Mouse (Mus musculus) myocyte (in vitro differentiated cells): ENCODE results near the gene Cbarp. TPM values are rescaled to one million over a fixed set of nuclear protein-coding genes. Genes with fewer than 3 reads are reported as not detected.
"Not testable (repeated sequence)": the region's sequence is repeated elsewhere in the genome, so short reads cannot be mapped to it uniquely, and the experiment has no call there.

Experiments
- H3K27me3 ChIP-seq: one replicate; pipeline ENCODE4 v1.6.1; 2011; ENCODE audit not compliant: control insufficient read depth, insufficient read depth, insufficient read length
- H3K36me3 ChIP-seq: one replicate; pipeline ENCODE4 v1.6.1; 2011; ENCODE audit not compliant: control insufficient read depth, insufficient read depth
- H3K4me2 ChIP-seq: one replicate; pipeline ENCODE4 v1.6.1; 2011; ENCODE audit warnings: low read depth, control low read depth
- H3K4me3 ChIP-seq: one replicate; pipeline ENCODE4 v1.5.1; 2011; ENCODE audit warnings: mild to moderate bottlenecking, control low read depth, moderate library complexity
- H3K79me2 ChIP-seq: one replicate; pipeline ENCODE4 v1.6.1; 2011; ENCODE audit not compliant: control insufficient read depth, insufficient read depth
- H3ac ChIP-seq: one replicate; pipeline ENCODE4 v1.6.1; 2011; ENCODE audit not compliant: control insufficient read depth, insufficient read length
- CEBPB ChIP-seq: IDR thresholded peaks from 2 replicates; pipeline ENCODE4 v1.6.1; 2011; ENCODE audit warnings: mild to moderate bottlenecking, moderate library complexity; ENCODE audit not compliant: poor library complexity, insufficient read depth, severe bottlenecking
- E2F4 ChIP-seq: IDR thresholded peaks from one replicate; pipeline ENCODE4 v1.6.1; 2011; ENCODE audit warnings: mild to moderate bottlenecking, control low read depth, moderate library complexity; ENCODE audit not compliant: insufficient read depth
- MAX ChIP-seq: IDR thresholded peaks from one replicate; pipeline ENCODE4 v1.6.1; 2011; ENCODE audit warnings: low read depth, mild to moderate bottlenecking, control low read depth
- MYOD1 ChIP-seq, 3 experiments: IDR thresholded peaks; one replicate each; pipeline ENCODE4 v1.6.1; 2011; ENCODE audit warnings: control low read depth in 2 of 3, low read depth in 2 of 3, mild to moderate bottlenecking in 2 of 3, moderate library complexity in 1 of 3; ENCODE audit not compliant: insufficient read length in 2 of 3, control insufficient read depth in 1 of 3
- MYOG ChIP-seq, 3 experiments: IDR thresholded peaks; one replicate each; pipeline ENCODE4 v1.6.1; 2011; ENCODE audit warnings: control low read depth in 2 of 3, low read depth in 2 of 3, mild to moderate bottlenecking in 2 of 3; ENCODE audit not compliant: insufficient read length in 2 of 3, control insufficient read depth in 1 of 3, insufficient read depth in 1 of 3
- POLR2A ChIP-seq: IDR thresholded peaks from one replicate; pipeline ENCODE4 v1.6.1; 2011; ENCODE audit warnings: low read depth, mild to moderate bottlenecking, control low read depth, moderate library complexity; ENCODE audit not compliant: insufficient read length
- POLR2AphosphoS2 ChIP-seq: IDR thresholded peaks from one replicate; pipeline ENCODE4 v1.6.1; 2011; ENCODE audit warnings: low read depth, control low read depth; ENCODE audit not compliant: insufficient read length
- REST ChIP-seq: IDR thresholded peaks from one replicate; pipeline ENCODE4 v1.6.1; 2011; ENCODE audit warnings: mild to moderate bottlenecking, control low read depth, moderate library complexity; ENCODE audit not compliant: insufficient read depth, insufficient read length
- SRF ChIP-seq: IDR thresholded peaks from one replicate; pipeline ENCODE4 v1.6.1; 2011; ENCODE audit warnings: low read depth; ENCODE audit not compliant: control insufficient read depth, insufficient read length
- TCF12 ChIP-seq: IDR thresholded peaks from one replicate; pipeline ENCODE4 v1.6.1; 2011; ENCODE audit warnings: mild to moderate bottlenecking, control low read depth; ENCODE audit not compliant: poor library complexity, insufficient read depth, severe bottlenecking
- TCF3 ChIP-seq: IDR thresholded peaks from one replicate; pipeline ENCODE4 v1.6.1; 2011; ENCODE audit warnings: low read depth, control low read depth; ENCODE audit not compliant: insufficient read length
- USF1 ChIP-seq: IDR thresholded peaks from one replicate; pipeline ENCODE4 v1.6.1; 2011; ENCODE audit warnings: low read depth, mild to moderate bottlenecking, control low read depth, moderate library complexity
- polyA plus RNA-seq: library from polyadenylated mRNA; unstranded; fragments of >200 nt; fragmentation: generic; extraction: Trizol; gene quantifications from one replicate; pipeline ENCODE4 v1.2.1, GENCODE M21; 2012; ENCODE audit warnings: missing spikeins

Gene Cbarp
- polyA plus RNA-seq, 1 experiment: 10.0 TPM

DNA sequence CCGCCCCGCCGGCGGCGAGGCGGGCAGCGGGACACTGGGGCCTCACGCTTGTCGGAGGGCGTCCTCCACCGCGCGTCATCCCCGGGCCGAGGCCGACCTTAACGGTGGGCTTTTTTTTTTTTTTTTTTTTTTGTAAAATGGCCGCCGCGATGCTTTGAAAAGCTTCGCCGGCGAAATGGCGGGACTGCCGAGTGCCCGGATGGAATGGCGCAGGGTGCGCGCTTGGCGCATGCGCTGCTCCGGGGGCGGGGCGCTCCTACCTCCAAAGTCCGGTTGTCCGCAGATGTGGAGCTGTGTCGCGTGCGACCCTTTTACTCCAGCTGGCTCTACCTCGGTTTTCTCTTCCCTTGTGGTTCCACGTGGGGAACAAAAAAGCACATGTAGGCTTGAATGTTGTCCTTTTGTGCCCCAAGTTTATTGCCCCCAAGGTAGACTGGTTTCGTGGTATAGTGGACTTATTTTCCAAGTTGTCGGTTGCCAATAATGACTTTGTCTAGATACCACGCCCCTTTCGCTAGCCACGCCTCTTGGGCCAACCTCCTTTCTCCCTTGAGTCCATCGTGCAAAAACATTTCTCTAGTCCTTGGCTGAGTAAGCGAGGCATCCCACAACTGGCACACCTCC lies 27.5 kb upstream of the Cbarp start:
- TF ChIP-seq POLR2A: peak; percentile 60
- no peak for TF ChIP-seq MAX
- peak; percentile 42 for TF ChIP-seq POLR2AphosphoS2
- H3K4me2 ChIP-seq: peak overlapping the region; percentile 90
- no peaks in the 10 kb centered on the region for H3K27me3 ChIP-seq
- peaks cover 6% of the 10 kb centered on the region for H3K36me3 ChIP-seq
- H3K4me3 ChIP-seq: peak overlapping the region; percentile 58
- peaks cover 20% of the 10 kb centered on the region for H3K79me2 ChIP-seq
- peak overlapping the region; percentile 63 for H3ac ChIP-seq

DNA sequence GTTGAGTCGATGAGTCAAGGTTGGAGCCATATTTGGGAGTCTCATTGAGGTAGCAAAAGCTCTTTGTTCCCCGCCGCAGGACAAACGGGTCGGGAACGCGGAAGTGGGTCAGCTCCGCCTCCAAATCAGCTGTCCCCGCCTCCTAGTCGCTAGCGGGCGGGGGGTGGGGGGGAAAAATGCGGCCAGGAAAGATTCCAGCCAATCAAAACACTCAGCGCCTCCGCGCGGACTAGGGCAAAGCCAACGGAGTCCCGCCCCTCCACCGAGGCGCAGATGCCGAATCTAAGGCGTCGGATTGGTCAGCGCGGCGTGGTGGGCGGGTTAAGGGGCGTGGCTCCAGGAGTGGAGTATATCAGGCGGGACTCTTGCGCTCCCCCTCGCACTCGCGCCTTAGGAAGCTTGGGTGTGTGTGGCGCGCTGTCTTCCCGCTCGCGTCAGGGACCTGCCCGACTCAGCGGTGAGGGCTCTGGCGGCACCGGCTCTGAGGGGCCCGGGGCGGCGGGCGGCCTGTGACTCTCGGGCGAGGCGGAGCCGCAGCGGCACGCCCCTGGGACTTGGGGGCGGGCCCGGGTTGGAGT lies 26.9 kb upstream of the Cbarp start:
- Histone ChIP-seq H3K79me2 (peaks cover 20% of the 10 kb centered on the region), H3K4me2 (peak overlapping the region; percentile 100), H3K27me3 (no peaks in the 10 kb centered on the region), H3K36me3 (peaks cover 6% of the 10 kb centered on the region), H3ac (peak overlapping the region; percentile 63), H3K4me3 (peak overlapping the region; percentile 58)
- TF ChIP-seq POLR2AphosphoS2 (peak; percentile 99), E2F4 (no peak), MAX (no peak), SRF (peak; percentile 80), POLR2A (peak; percentile 99), REST (peak; percentile 24), CEBPB (no peak), MYOD1 (IDR thresholded peaks at IDR 0.05; ENCODE audit: control insufficient read depth in 1 of 3, insufficient read length in 2 of 3, low read depth in 2 of 3) (peak in 1 of 3 experiments; percentile 40), TCF3 (no peak), MYOG (IDR thresholded peaks at IDR 0.05; ENCODE audit: control insufficient read depth in 1 of 3, insufficient read depth in 1 of 3, insufficient read length in 2 of 3, low read depth in 2 of 3) (peak in 1 of 3 experiments; percentile 46)

DNA sequence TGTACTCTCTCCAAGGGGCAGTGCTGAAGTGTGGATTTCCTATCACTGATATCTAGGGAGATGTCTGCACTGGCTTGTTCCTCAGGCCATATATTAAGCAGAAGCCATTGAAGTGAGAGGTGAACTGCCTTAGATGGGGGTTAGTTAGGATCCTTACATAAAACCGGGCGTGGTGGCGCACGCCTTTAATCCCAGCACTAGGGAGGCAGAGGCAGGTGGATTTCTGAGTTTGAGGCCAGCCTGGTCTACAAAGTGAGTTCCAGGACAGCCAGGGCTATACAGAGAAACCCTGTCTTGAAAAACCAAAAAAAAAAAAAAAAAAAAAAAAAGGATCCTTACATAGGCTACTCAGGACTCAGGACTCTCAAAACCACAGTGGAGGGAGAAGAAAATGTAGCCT lies 25.5 kb upstream of the Cbarp start:
- H3K36me3 ChIP-seq, H3ac ChIP-seq, H3K27me3 ChIP-seq: not testable (repeated sequence)
- Histone ChIP-seq H3K79me2 (peaks cover 20% of the 10 kb centered on the region), H3K4me2 (peak overlapping the region; percentile 100), H3K4me3 (peak overlapping the region; percentile 58)

DNA sequence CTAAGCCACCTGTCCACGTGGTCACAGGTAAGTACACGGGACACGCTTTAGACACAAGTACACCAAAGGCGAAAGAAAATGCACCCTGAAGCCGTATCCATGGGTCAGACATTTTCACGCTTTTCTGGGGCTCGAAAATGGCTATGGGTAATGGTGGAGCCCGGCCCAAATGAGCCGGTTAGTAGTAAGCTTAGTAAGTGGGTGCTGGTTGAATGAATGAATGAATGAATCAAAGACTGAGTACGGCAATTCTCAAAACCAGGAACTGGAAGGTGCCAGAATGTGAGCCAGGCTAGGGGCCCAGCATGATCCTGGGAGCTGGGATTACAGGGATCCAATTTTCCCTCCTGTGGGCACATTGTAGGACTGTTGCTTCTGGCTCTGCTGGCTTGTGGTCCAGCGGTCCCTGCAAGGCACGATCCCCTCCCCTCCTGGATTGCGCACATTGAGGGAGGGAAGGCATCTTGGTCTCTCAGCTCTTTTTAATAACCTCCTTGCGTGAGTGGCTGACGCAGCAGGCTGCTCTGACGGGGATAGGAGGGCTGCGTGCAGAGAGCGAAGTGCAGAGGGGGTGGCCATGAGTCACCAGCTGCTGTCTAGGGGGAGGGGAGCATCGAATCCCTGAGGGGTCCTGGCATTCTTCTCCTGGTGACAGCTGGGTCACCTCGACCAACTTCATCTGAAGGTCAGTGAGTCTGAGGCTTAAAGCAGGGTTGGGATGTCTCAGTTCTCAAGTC lies 24.9 kb upstream of the Cbarp start, which contains the start of gene Cirbp:
TSS of gene Cirbp (plus strand) at position 594 of the 737 bp plus-strand sequence.
- H3K36me3 ChIP-seq: no peaks in the 10 kb centered on the region
- H3ac ChIP-seq: peak within 1 kb of the TSS; percentile 8
- H3K4me3 ChIP-seq: peak within 1 kb of the TSS; percentile 58
- peak within 1 kb of the TSS; percentile 100 for H3K4me2 ChIP-seq
- TF ChIP-seq POLR2AphosphoS2: no peak
- no peak for TF ChIP-seq USF1
- peak in 2 of 3 experiments; percentile 79 to 95 for TF ChIP-seq MYOD1 (IDR thresholded peaks at IDR 0.05; ENCODE audit: control insufficient read depth in 1 of 3, insufficient read length in 2 of 3, low read depth in 2 of 3)
- no peak for TF ChIP-seq CEBPB
- TF ChIP-seq TCF3: peak; percentile 36
- peak; percentile 65 for TF ChIP-seq TCF12
- TF ChIP-seq POLR2A: peak; percentile 39
- TF ChIP-seq MYOG (IDR thresholded peaks at IDR 0.05; ENCODE audit: control insufficient read depth in 1 of 3, insufficient read depth in 1 of 3, insufficient read length in 2 of 3, low read depth in 2 of 3): peak in 2 of 3 experiments; percentile 84 to 95
- TF ChIP-seq E2F4: peak; percentile 1
- TF ChIP-seq SRF: no peak
- no peak for TF ChIP-seq REST
- TF ChIP-seq MAX: no peak
- H3K27me3 ChIP-seq: no peaks in the 10 kb centered on the region
- H3K79me2 ChIP-seq: peaks cover 20% of the 10 kb centered on the region

DNA sequence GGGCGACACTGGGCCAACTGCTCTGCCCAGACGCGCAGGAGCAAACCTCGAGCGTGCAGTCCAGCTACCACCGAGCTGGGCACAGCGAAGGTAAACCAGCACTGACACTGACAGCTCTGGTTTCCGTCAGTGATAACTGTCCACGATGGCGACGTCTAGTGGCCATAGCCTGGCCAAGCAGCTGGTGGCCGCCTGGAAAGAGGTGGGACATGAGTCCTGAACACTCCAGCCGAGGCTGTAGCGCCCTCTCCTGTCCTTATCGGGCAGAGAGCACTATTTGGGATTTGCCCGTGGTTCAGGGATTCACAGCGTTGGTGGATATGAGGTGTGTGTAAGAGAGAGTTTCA lies 24.3 kb upstream of the Cbarp start:
- Histone ChIP-seq H3K4me2 (peak overlapping the region; percentile 100), H3K36me3 (no peaks in the 10 kb centered on the region), H3ac (peak overlapping the region; percentile 8), H3K27me3 (no peaks in the 10 kb centered on the region), H3K79me2 (peaks cover 18% of the 10 kb centered on the region), H3K4me3 (peak overlapping the region; percentile 58)
- TF ChIP-seq E2F4 (no peak), MYOG (IDR thresholded peaks at IDR 0.05; ENCODE audit: control insufficient read depth in 1 of 3, insufficient read depth in 1 of 3, insufficient read length in 2 of 3, low read depth in 2 of 3) (peak; percentile 66 to 93 (median 82)), TCF12 (no peak), MYOD1 (IDR thresholded peaks at IDR 0.05; ENCODE audit: control insufficient read depth in 1 of 3, insufficient read length in 2 of 3, low read depth in 2 of 3) (peak in 2 of 3 experiments; percentile 75 to 81), POLR2A (peak; percentile 92), TCF3 (no peak), REST (no peak), POLR2AphosphoS2 (peak; percentile 98), MAX (no peak), SRF (peak; percentile 82), USF1 (no peak), CEBPB (no peak)
